Mouse (Mus musculus): ENCODE measurements around the gene Rbms3. TPM values are rescaled to one million over a fixed set of nuclear protein-coding genes. Genes with fewer than 3 reads are reported as not detected.

Gene Rbms3
- total and polyA plus RNA-seq, 3 experiments: not detected

GRCm38 (mm10) chr9:116786136-116787046 is 843.3 kb downstream of the Rbms3 start:
- Histone ChIP-seq H3K9ac (ENCODE audit: insufficient read depth, low read depth) (no peak overlapping the region), H3K36me3 (replicated peaks in 1 of 2; ENCODE audit: control insufficient read depth in 1 of 2, insufficient read depth in 1 of 2, low read length in 1 of 2) (no peaks in the 10 kb centered on the region), H3K27ac (ENCODE audit: insufficient read depth, low read depth) (no peak overlapping the region), H3K27me3 (replicated peaks) (no peaks in the 10 kb centered on the region), H3K9me3 (replicated peaks; ENCODE audit: low read length) (peaks cover 64% of the 10 kb centered on the region), H3K79me2 (replicated peaks; ENCODE audit: control insufficient read depth, extremely low read depth, insufficient read depth, poor library complexity, severe bottlenecking) (no peaks in the 10 kb centered on the region), H3K4me1 (ENCODE audit: control insufficient read depth in 1 of 2, insufficient read depth in 2 of 2) (no peaks in the 10 kb centered on the region), H3K4me2 (ENCODE audit: insufficient read depth, low read depth, poor library complexity, severe bottlenecking) (no peak overlapping the region), H3K4me3 (replicated peaks in 1 of 3; ENCODE audit: low read depth in 2 of 3, low read length in 2 of 3, poor library complexity in 1 of 3) (no peak overlapping the region)
- dilution Hi-C loops (cut with MboI; ENCODE audit: extremely low pct_ligation_motif_present, extremely low pct_unique_long_range_greater_than_20kb, low sequenced_read_pairs): no loop called here
- no peak for TF ChIP-seq EP300 (IDR thresholded peaks at IDR 0.05; ENCODE audit: low read length)
- no peak for TF ChIP-seq E2F4 (IDR thresholded peaks at IDR 0.05; ENCODE audit: insufficient replicate concordance, low read depth, low read length)
- TF ChIP-seq USF2 (conservative IDR thresholded peaks at IDR 0.05; ENCODE audit: low read depth, low read length): no peak
- no peak for TF ChIP-seq CHD1 (IDR thresholded peaks at IDR 0.05; ENCODE audit: low read depth, low read length)
- no peak for TF ChIP-seq JUN (IDR thresholded peaks at IDR 0.05; ENCODE audit: insufficient read depth, low read depth, low read length)
- no peak for TF ChIP-seq POLR2A (IDR thresholded peaks at IDR 0.05; ENCODE audit: low read depth, low read length)
- in situ Hi-C loops (cut with MboI; ENCODE audit: low pct_ligation_motif_present, low pct_unique_long_range_greater_than_20kb, low sequenced_read_pairs): no loop called here
- no peak for DNase-seq (ENCODE audit: extremely low read depth)

- no peak overlapping the region for H3K4me2 ChIP-seq (ENCODE audit: insufficient read depth, low read depth, poor library complexity, severe bottlenecking)
- no peaks in the 10 kb centered on the region for H3K27me3 ChIP-seq (replicated peaks)
- H3K27ac ChIP-seq (ENCODE audit: insufficient read depth, low read depth): no peak overlapping the region
- TF ChIP-seq UBTF (IDR thresholded peaks at IDR 0.05; ENCODE audit: low read depth, low read length) (no peak), ZC3H11A (IDR thresholded peaks at IDR 0.05; ENCODE audit: low read depth, low read length) (no peak), KAT2A (IDR thresholded peaks at IDR 0.05; ENCODE audit: insufficient replicate concordance, low read length) (no peak), USF1 (IDR thresholded peaks at IDR 0.05; ENCODE audit: low read depth, low read length) (no peak), JUN (IDR thresholded peaks at IDR 0.05; ENCODE audit: insufficient read depth, low read depth, low read length) (no peak), PAX5 (IDR thresholded peaks at IDR 0.05; ENCODE audit: low read length) (no peak), ZKSCAN1 (IDR thresholded peaks at IDR 0.05; ENCODE audit: borderline replicate concordance, low read depth, low read length) (no peak), MYC (IDR thresholded peaks at IDR 0.05; ENCODE audit: low read depth, low read length) (no peak), SMC3 (IDR thresholded peaks at IDR 0.05; ENCODE audit: low read depth, low read length) (no peak), ETS1 (conservative IDR thresholded peaks at IDR 0.05; ENCODE audit: low read depth, low read length) (no peak), MEF2A (IDR thresholded peaks at IDR 0.05; ENCODE audit: borderline replicate concordance, low read depth, low read length) (no peak)
- no peaks in the 10 kb centered on the region for H3K79me2 ChIP-seq (replicated peaks; ENCODE audit: control insufficient read depth, extremely low read depth, insufficient read depth, poor library complexity, severe bottlenecking)
- in situ Hi-C loops (cut with MboI; ENCODE audit: low pct_ligation_motif_present, low pct_unique_long_range_greater_than_20kb, low sequenced_read_pairs) (no loop called here), dilution Hi-C loops (cut with MboI; ENCODE audit: extremely low pct_ligation_motif_present, extremely low pct_unique_long_range_greater_than_20kb, low sequenced_read_pairs) (no loop called here)
- H3K9me3 ChIP-seq (replicated peaks; ENCODE audit: low read length): peaks cover 58% of the 10 kb centered on the region
- no peak overlapping the region for H3K4me3 ChIP-seq (replicated peaks in 1 of 3; ENCODE audit: low read depth in 2 of 3, low read length in 2 of 3, poor library complexity in 1 of 3)
- H3K4me1 ChIP-seq (ENCODE audit: control insufficient read depth in 1 of 2, insufficient read depth in 2 of 2): no peaks in the 10 kb centered on the region
- no peak for DNase-seq (ENCODE audit: extremely low read depth)
- no peaks in the 10 kb centered on the region for H3K36me3 ChIP-seq (replicated peaks in 1 of 2; ENCODE audit: control insufficient read depth in 1 of 2, insufficient read depth in 1 of 2, low read length in 1 of 2)
- no peak overlapping the region for H3K9ac ChIP-seq (ENCODE audit: insufficient read depth, low read depth)
These were observed 857.9 kb downstream of the Rbms3 start for GRCm38 (mm10) chr9:116771820-116772219.
